Mouse (Mus musculus): ENCODE results near the gene Ptchd1. TPM values are rescaled to one million over a fixed set of nuclear protein-coding genes. Genes with fewer than 3 reads are reported as not detected.

Ptchd1 gene
- polyA plus RNA-seq, 1 experiment from 2014 or later = 3.8 TPM

GRCm38 (mm10) chrX:155592467-155592866, 31.1 kb downstream of the Ptchd1 start:
- Histone ChIP-seq H3K36me3 (no peaks in the 10 kb centered on the region), H3K9me3 (no peaks in the 10 kb centered on the region), H3K4me2 (no peak overlapping the region), H3K4me3 (replicated peaks) (no peak overlapping the region), H3K27ac (no peak overlapping the region), H3K9ac (no peak overlapping the region), H3K4me1 (no peaks in the 10 kb centered on the region), H3K27me3 (replicated peaks) (no peaks in the 10 kb centered on the region)
- no peak for ATAC-seq (ENCODE audit: insufficient read depth, low FRiP score, low read depth)
- 73% methylated on average over 2 of the region's 2 CpGs for WGBS

GRCm38 (mm10) chrX:155591490-155591889, 32.1 kb downstream of the Ptchd1 start:
- no peak overlapping the region for H3K27ac ChIP-seq
- ATAC-seq (ENCODE audit: insufficient read depth, low FRiP score, low read depth) = no peak
- H3K9ac ChIP-seq = no peak overlapping the region
- no peaks in the 10 kb centered on the region for H3K36me3 ChIP-seq
- no peak overlapping the region for H3K4me3 ChIP-seq (replicated peaks)
- 38% methylated on average over 3 of the region's 3 CpGs for WGBS
- H3K27me3 ChIP-seq (replicated peaks) = no peaks in the 10 kb centered on the region
- no peaks in the 10 kb centered on the region for H3K4me1 ChIP-seq
- no peak overlapping the region for H3K4me2 ChIP-seq
- H3K9me3 ChIP-seq = no peaks in the 10 kb centered on the region

DNA sequence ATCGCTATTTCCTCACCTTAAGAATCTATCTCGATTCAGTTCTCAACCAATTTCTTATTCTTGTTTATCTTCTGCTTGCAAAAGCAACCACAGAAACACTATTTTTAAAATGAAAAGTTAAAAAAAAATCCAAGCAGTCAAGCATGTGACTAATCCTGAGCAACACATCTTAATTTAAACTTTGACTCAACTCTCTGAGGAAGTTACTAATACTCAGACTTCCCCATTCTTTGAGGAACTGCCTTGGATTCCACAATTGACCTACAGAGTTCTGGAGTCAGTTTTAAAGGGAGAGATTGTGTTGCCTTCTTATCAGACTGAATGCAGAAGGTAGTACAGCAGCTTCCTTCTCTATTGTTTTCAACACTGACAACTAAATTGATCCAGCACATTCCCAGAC, 39.0 kb downstream of the Ptchd1 start:
- no peak overlapping the region for H3K4me3 ChIP-seq (replicated peaks)
- no peaks in the 10 kb centered on the region for H3K4me1 ChIP-seq
- H3K9me3 ChIP-seq = no peaks in the 10 kb centered on the region
- H3K27ac ChIP-seq = no peak overlapping the region
- no peak overlapping the region for H3K4me2 ChIP-seq
- ATAC-seq (ENCODE audit: insufficient read depth, low FRiP score, low read depth) = no peak
- H3K27me3 ChIP-seq (replicated peaks) = no peaks in the 10 kb centered on the region
- WGBS = 75% methylated on average over 2 of the region's 2 CpGs
- no peaks in the 10 kb centered on the region for H3K36me3 ChIP-seq
- no peak overlapping the region for H3K9ac ChIP-seq

GRCm38 (mm10) chrX:155579791-155580190, 43.8 kb downstream of the Ptchd1 start:
- ATAC-seq (ENCODE audit: insufficient read depth, low FRiP score, low read depth) = no peak
- no peaks in the 10 kb centered on the region for H3K27me3 ChIP-seq (replicated peaks)
- no peaks in the 10 kb centered on the region for H3K4me1 ChIP-seq
- H3K9me3 ChIP-seq = no peaks in the 10 kb centered on the region
- H3K4me3 ChIP-seq (replicated peaks) = no peak overlapping the region
- H3K27ac ChIP-seq = no peak overlapping the region
- H3K9ac ChIP-seq = no peak overlapping the region
- H3K4me2 ChIP-seq = no peak overlapping the region
- H3K36me3 ChIP-seq = no peaks in the 10 kb centered on the region

DNA sequence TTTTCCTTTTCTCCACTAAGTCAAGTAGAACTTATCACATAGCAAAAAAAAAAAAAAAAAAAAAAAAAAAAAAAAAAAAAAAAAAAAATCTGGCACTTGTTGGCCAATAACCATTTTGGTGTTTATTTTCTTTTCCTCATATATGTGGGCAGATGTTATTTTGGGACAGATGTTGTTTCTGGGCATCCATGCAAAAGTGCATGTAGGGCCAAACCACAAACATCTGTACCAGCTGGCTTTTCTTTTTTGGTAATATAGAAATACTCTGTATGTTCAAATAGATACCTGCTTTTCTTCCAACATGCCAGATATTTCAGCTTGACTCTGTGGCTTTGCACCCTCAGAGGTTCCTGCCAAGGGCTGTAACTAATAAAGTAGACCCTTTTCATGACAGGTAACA, 51.2 kb downstream of the Ptchd1 start:
- H3K9me3 ChIP-seq = no peaks in the 10 kb centered on the region
- no peak overlapping the region for H3K4me2 ChIP-seq
- H3K27me3 ChIP-seq (replicated peaks) = no peaks in the 10 kb centered on the region
- H3K4me1 ChIP-seq = no peaks in the 10 kb centered on the region
- H3K4me3 ChIP-seq (replicated peaks) = no peak overlapping the region
- no peak overlapping the region for H3K27ac ChIP-seq
- no peak overlapping the region for H3K9ac ChIP-seq
- no peak for ATAC-seq (ENCODE audit: insufficient read depth, low FRiP score, low read depth)
- H3K36me3 ChIP-seq = no peaks in the 10 kb centered on the region

DNA sequence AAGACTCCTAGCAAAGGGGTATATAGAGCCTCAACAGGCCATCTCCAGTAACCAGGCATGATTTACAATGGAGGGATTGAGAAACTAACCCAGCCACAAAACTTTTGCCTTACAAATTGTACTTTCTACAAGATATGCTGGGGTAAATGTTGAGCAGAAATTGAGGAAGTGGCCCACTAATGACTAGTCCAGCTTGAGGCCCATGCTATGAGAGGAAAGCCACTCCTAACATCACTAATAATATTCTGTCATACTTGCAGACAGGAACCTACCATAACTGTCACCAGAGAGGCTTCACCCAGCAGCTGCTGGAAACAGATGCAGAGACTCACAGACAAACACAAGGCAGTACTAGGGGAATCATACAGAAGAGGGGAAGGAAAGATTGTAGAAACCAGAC, 79.8 kb downstream of the Ptchd1 start:
- no peak for ATAC-seq (ENCODE audit: insufficient read depth, low FRiP score, low read depth)
- H3K27me3 ChIP-seq (replicated peaks) = no peaks in the 10 kb centered on the region

More for the DNA sequence above, 79.8 kb downstream of the Ptchd1 start:
- Histone ChIP-seq H3K4me3 (replicated peaks) (no peak overlapping the region), H3K4me1 (no peaks in the 10 kb centered on the region), H3K36me3 (no peaks in the 10 kb centered on the region), H3K27ac (no peak overlapping the region), H3K4me2 (no peak overlapping the region), H3K9ac (no peak overlapping the region), H3K9me3 (no peaks in the 10 kb centered on the region)

Other genes starting within 250 kb of the Ptchd1 start
- not detected in 2 replicates for gene Gm15155, start 927 bp upstream of the Ptchd1 start, polyA plus RNA-seq (2015; fragmentation: Nextera tagmentation; extraction: Ambion mirVana)